Mouse (Mus musculus) lung, postnatal 0 days (tissue): ENCODE data around the gene Xpnpep3.

ENCODE experiments used
- CTCF ChIP-seq: IDR thresholded peaks from 2 replicates; pipeline ENCODE4 v1.5.1; 2016; ENCODE audit warnings: antibody characterized with exemption, mild to moderate bottlenecking
- EP300 ChIP-seq: IDR thresholded peaks from 2 replicates; pipeline ENCODE4 v1.6.1; 2016; ENCODE audit warnings: antibody characterized with exemption, mild to moderate bottlenecking, control low read depth

DNA sequence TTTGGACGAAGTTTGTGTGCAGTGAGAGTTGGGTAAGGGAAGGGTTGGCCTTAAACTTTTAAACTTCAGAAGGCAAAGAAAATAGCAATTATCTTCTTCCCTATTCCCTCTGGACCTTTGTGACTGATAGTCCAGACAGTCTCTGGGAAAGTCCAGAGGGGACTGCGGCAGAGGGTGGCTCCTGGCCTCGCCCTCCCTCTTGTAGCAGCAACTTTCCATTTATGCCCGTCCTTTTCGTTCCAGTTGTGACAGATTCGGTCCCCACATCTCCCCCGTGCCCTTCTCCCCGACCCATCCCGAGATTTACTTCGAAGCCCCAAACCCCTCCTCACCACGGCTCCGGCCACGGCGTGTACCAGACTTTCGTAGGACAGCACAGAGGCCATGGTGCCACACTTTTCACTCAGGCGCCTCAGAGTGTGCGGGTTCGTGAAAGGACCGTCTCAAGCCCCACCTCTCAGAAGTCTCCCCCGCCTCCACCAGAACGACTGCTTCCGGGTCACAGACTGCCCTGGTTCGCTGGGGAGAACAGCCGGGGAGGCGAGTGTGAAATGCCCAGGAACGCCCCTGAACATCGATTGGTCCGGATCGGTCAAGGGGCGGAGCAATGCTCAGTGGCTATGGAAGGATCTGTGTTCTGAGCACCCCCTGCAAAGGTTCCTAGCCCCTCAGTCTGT lies 39.5 kb upstream of the Xpnpep3 start, which contains the start of gene Slc25a17:
- TF ChIP-seq CTCF (no peak; the same call in 1 of the 2 replicates), EP300 (no peak)
